Mouse (Mus musculus) adrenal gland, adult 8-10 months (tissue): ENCODE results near the gene Crocc2. TPM values are rescaled to one million over a fixed set of nuclear protein-coding genes. Genes with fewer than 3 reads are reported as not detected.
"Not testable (repeated sequence)": the region's sequence is repeated elsewhere in the genome, so short reads cannot be mapped to it uniquely, and the experiment has no call there.

ENCODE experiments used
- DNase-seq: peaks from one replicate; pipeline ENCODE4 v3.0.0; 2022
- total RNA-seq, 4 experiments: library from RNA; stranded (reverse); gene quantifications; 2 replicates each; pipeline ENCODE4 v1.2.4; 2022

Crocc2 gene
- total RNA-seq, 4 experiments from 2014 or later, result 0.03 TPM; not detected in 2

DNA sequence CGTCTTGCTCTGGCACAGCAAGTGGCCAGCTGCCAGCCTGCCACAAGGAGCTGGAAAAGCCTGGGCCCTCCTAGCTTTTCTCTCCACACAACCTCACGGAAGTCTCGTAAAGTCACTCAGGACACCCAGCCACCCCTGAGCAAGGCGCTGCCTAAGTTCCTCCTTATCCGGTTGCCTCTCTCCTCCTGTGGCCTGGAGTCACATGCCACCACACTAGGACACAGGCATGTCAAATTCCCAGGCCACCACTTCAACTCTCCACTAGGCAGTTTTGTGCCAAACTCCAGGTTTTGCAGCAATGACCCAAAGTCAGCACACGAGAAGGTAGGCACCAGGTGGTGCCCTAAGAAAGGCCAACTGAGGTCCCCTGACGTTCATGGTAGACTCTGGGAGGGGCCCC is 5.9 kb upstream of the Crocc2 start:
- no peak for DNase-seq

DNA sequence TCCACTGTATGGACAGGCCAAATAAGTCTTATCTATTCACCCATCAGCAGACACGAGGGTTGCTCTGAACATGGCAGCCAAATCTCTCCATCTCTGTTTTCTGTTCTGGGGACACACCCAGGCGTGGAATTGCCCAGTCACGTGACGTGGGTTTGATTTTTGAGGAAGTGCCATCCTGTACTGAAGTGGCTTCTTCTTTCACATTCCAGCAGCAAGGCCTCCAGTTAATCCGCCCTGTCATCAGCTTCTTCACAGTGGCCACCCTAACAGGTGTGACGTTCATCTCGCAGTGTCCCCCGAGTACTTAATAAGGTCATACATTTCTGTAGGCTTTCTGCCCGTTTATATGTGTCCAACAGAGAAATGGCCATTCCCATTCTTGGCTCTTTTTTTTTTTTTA is 3.1 kb upstream of the Crocc2 start:
- DNase-seq, result no peak

DNA sequence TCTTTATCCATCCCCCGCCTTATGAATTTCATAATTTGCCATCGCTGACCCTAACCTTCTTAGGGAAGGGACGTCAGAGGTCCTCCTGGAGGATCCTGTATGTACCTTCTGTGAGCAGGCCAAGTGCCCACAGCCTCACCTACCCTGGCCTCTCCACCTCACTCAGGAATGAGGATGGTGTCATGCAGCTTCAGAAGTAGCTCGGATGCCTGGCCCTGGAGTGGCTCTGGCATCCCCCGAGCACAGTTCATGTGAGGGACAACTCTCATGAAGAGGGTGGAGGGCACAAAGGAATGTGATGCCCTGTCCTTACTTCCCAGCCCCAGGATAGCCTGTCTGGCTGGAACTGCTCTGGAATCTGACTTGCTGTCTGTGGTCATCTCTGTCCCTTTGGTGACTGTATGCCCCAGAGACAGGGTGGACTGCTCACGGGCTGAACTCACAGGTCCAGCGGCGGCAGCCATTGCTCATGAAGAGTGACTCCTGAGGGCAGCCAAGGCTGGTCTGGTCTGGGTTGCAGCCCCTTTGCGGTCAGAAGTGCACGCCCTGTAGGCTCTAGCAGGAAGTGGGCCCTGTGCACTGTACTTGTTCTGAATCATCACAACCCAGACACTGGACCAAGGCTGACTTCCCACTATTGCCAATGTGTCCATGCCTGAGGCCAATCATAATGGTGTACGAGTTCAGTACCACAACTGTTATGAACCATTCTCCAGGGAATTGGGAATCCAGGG is 2.0 kb upstream of the Crocc2 start:
- no peak for DNase-seq

DNA sequence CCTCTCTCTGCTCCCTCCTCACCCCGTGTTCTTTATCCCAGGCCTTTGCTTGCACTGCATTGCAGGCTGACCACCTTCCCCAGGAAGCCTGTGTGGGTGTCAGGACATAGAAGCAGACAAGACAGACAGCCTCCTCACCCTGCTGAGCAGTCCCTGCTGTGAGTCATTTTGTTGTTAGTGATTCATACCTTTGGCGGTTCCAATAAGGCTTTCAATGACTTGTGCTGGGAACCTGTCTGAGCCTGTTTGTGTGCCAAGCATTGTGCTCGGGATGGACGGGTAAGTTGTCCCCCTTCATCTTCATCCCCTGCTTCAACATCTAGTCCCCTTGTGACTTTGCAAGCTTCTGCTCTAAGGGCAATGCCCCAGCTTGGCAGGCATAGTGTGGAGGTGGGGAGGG is 5.1 kb downstream of the Crocc2 start:
- peak; percentile 14 for DNase-seq

DNA sequence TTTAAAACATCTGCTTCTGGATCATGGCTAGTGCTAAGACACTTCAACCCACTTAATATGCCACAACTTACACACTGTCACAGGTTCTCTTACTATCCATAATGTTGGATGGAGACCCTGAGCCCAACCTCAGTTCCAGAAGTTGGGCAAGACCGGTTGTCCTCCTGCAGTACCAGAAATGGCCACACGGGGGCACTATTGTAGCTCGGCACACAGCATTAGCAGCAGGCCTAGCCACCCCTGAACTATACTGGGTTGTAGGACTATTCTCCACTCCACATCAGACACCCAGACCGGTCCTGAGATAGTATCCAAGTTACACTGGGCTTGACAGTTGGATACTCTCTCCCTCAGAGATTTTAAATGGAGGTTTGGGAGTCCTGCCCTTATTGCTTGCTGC is 5.9 kb downstream of the Crocc2 start:
- peak; percentile 46 for DNase-seq

DNA sequence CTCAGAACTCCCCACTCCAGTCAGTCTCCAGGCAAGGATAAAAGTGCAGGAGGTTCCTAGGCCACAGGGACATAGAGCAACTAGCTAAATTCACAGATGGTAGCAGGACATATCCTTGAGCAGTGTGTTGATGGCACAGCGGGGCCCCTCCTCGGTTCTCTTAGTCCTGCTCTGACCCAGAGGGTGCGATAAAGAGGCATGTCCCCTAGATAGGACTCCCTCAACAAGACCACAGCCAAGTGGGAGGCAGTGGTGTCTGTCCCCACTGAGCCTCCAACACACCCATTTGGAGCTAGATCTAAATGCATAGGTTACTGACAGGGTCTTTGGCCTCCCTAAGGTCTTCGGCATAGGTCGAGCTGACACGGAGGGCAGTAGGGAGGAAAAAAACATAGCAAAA is 7.3 kb downstream of the Crocc2 start:
- no peak for DNase-seq

DNA sequence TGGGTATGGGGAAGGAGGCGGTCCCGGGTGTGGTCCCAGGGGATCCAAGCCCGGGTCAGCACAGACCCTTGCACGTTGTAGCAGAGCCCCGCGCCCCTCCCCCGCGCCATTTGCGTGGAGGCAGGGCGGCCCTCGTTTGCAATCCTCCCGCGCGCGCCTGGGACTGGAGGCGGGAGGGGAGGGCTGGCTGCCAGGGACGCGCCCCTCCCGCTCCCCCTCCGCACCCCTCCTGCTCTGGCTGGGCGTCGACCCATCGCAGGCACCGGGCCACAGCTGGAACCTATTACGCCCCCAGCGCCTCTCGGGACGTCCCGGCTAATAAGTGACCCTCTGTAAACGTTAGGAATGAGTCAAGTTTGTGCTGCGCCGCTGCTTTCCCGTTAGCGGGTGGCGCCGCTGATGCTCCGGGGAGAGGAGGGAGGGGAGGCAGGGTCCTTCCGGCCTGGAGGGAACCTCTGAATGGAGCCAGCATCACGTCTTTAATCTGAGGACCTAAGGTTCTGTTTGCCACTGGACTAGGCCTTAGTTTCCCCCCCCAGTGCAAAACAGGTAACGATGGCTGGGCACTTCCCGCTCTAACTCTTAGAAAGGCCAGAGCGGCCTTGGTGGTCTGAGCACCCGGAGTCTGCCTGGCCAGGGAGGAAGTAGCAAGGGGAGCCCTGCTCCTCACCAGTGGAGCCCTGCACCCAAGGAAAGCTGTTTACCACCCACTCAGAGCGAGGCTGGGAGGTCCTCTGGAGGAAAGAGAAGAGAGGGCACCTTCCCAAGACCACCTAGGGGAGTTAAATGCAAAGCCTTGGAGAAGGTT is 8.2 kb downstream of the Crocc2 start:
- DNase-seq, result peak; percentile 26

DNA sequence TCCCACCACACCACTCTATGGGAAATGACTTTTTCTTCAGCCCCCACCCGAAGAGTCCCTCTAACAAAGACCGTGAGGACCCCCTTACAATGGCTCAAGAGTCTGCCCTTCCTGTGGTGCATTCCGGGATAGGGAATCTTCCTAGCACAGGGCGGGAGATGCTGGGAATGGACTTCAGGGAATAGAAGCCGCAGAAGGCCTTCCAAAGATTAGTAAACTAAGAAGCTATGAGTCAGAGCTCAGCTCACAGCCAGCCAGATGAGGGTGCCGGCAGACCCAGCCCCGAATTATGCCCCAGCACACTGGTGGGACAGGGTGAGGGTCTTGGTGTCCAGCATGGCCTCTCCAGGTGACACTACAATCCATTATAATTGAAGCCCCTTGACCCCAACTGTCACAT is 13.8 kb downstream of the Crocc2 start:
- DNase-seq, result no peak

DNA sequence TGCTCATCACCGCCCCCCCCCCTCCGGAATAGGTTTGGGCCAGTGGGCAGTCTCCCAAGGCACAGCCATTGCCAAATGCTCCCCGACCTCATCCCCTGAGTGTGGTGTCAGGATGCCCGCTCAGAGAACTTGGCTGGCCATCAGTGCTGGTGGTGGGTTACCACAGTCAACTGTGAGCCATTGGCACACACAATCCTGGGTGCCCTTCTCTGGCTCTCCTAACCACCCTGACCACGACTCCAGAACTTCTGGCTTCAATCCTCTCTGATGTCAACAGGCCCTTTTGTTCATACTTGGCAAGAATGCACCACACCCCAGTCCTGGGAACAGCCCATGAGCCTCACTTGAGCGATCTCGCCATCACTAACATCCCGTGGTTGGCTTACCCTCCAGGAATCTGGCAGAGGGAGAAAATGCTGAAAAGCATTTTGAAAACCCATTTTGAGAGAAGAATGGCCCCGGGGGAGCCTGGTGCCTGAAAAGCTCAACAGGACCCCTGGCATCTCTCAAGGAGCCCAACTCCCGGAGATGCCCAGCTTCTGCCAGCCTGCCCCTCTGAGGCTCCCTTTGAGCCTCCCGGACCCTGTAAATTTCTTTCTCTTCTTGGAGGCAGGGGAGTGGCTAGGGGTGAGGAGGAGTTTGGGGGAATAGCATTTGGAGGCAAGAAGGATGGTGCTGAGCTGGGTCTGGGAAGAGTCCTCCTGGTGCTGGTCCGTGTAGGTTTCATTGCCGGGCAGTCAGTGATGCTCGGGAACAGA is 15.7 kb downstream of the Crocc2 start:
- no peak for DNase-seq

DNA sequence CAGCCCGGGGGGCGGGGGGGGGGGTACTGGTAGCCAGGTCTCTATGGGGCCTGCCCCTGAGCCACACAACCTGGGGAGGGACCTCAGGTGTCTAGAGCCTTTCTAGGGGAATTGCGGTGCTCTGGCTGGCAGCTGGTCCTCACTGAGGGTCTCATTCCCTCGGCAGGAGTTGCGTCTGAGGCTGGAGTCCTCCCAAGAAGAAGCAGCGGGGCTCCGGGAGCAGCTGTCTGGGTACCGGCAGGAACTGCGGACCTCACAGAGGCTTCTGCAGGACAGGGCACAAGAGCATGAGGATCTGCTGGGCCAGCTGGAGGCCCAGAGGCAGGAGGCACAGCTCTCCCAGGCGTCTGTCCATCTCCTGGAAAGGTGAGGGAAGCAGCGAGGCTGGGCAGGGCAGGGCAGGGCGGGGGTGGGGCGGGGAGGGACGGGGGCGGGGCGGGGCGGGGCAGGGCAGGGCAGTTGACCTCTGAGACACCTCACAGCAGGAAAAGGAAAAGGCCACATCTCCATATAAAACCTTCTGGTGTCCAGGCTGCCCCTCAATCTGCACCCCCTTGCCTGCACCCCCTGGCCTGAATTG is 22.3 kb downstream of the Crocc2 start:
- no peak for DNase-seq

DNA sequence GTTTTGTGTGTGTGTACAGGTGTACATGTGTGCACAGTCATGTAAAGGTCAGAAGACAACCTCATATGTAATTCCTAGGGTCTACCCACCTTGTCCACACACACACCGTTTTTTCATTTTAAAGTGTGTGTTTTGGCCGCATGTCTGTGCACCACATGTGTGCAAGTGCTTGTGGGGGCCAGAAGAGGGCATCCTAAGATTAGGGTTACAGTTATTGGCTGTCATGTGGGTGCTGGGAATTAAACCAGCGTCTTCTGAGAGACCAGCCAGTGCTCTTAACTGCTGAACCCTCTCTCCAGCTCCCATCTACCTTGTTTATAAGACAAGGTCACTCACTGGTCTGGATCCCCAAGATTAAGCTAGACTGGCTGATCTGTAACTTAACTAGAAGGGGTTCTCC is 26.4 kb downstream of the Crocc2 start:
- DNase-seq, result no peak

DNA sequence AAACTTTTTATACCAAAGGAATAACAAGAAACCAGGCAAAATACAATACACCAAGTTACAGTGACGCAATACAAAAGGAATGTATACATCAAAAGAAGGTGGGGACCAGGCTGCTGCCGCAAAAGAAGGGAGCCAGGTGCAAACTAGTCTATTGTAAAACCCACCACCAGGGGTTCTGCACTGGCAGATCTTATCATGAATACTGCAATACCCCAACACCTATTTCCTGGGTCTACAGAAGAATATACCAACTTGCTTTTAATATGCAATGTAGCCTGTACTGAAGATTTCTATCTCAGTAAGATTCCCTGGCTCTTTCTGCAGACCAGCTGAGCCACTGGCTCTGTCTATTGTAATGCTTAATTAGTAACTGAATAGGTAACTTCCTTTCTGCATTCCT is 28.9 kb downstream of the Crocc2 start:
- DNase-seq, result not testable (repeated sequence)

DNA sequence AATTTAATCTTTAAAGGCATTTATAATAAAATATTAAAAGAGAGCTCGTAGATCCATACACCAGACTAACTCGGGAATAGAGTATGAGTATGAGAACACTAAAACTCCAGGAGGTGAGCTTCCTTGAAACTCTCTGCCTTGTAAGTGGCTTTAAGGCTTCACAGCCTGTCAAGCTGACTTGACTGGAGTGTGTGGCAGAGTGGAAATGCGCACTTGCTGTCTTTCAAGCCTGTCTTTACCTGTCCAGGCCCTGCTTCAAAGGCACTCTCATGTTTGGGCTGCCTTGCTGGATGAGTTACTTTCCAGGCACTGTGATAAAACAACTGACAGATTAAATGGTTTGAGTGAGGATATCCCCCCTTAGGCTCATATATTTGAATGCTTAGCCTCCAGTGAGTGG is 29.4 kb downstream of the Crocc2 start:
- DNase-seq, result no peak

DNA sequence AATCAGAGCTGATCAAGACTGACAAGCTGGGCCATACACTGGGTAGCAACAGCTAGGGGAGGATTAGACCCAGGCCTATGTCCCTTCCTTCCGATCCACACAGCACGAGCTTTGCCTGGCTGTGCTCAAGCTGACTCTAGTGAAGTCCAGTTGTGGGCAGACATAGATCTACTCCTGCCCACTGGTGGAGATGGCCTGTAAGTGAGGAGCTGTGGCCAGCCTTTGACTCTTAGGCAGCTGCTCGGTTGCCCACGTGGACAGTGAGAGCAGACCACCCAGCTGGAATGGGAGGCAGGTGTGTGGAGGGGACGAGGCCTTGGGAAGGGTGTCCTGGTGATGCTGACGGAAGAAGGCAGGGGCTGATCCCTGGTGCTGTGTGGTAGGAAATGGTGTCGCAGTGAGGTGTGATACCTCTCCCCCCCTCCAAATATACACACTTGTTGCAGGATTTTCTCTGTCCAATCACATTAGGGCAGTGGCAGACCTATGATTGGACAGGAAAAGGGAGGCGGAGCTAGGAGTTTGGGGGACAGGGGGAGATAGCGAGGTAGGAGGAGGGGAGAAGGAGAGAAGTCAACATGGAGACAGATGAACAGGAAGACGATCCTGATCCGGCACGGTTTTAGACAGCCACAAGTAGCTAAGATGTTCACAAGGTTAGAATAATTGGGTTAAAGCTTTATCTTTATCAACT is 37.9 kb downstream of the Crocc2 start:
- no peak for DNase-seq

DNA sequence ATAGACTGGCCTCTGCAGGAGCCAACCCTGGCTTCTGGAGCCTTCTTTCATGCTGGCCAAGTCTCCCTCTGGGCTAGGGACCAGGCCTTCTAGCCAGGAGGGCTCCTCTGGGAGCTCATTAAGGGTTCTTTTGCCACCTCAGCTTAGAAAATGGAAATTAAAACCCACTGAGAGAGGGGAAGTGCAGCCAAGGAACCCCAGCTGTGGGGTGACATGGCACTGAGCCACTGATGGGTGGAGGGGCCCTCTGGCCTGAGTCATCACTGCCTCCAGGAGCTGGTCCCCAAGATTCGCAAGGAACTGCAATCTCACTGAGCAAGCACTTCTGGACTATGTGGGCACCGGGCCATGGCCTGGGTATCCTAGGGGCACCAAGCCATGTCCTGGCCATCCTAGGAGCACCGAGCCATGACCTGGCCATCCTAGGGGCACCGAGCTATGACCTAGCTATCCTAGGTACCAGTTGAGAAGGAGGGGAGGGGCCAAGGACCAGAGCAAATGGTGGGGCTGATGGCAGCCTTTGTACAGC is 39.1 kb downstream of the Crocc2 start:
- DNase-seq, result no peak

DNA sequence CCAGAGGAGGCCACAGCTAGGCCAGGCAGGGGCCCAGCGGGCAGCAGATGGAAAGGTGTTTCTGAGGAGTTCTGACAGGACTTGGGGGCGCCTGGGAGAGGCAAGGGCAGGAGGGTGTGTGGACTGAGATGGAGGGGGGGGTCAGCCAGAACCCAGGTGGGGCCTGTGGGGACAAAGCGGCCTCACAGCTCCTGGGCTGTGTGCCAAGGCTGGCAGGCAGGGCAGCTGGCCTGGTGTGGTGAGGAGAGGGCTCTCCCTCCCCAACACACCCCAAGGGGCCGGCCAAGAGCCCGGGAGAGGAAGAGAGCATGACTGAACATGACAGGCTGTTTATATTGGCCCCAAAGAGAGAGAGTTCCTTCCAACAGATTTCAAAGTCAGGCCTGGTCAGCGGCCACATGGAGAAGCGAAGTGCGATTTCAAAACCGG is 41.7 kb downstream of the Crocc2 start:
- DNase-seq, result peak; percentile 54

DNA sequence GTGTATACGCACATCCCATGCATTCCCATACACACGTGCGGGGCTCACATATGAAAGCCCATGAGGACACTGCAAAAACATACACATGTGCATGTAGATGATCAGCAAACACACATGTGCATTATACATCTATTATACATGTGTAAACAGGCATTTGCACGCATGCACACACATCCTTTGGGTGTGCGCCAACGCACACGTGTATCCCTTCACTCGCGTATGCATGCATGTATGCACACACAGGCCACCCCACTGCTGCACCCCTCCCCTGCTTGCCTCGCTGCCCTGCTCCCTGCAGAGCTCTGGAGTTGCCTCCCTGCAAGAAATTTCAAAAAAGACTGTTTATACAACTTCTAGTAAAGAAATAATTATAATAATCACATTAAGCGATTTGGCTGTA is 42.5 kb downstream of the Crocc2 start:
- DNase-seq, result no peak

DNA sequence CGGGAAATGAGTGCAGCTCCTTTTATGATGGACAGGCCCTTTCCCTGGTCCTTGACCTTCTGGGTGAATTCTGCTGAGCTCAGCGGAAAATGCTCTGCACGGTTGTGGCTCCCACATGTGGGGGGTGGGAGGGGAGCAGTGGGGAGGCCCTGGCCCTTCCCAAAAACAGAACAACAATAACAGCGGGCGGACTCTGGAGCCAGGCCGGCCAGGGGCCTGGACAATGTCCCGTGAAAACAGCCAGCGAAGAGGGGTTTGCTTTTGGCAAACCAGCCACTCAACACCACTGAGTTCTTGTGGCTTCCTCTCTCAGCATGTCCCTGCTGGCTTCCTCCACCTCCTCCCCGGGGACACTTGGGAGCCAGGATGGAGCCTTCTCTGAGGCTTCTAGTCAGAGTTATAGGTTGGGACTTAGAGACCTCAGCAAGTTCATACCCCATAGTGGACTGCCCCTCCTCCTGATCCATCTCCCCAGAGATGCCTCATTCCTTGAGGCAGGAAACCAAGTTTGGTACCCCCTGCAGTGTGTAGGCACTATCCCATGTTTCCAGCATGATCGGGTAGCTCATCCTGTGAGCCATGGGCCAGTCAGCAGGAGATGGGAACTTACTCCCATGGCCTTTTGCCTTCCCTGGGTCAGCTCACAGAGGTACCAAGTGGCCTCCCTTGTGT is 43.2 kb downstream of the Crocc2 start:
- DNase-seq, result no peak

DNA sequence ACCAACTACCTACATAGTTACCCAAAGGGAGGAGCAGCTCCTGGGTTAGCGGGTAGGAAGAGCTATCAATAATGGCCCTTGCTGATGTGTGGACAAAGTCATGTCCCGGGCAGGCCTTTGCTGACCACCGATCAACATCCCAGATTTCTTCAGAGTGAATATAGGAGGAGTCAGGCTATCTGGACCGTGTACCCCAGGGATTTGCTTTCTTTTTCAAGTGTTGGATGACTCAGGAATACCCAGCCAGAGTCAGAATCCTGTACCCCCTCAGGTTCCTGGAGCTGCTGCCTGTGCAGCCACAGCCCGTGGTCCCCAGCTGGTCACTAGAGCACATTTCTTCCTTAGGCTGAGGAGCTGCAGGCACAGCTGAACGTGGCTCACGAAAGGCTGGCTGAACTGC is 43.9 kb downstream of the Crocc2 start:
- DNase-seq, result no peak

DNA sequence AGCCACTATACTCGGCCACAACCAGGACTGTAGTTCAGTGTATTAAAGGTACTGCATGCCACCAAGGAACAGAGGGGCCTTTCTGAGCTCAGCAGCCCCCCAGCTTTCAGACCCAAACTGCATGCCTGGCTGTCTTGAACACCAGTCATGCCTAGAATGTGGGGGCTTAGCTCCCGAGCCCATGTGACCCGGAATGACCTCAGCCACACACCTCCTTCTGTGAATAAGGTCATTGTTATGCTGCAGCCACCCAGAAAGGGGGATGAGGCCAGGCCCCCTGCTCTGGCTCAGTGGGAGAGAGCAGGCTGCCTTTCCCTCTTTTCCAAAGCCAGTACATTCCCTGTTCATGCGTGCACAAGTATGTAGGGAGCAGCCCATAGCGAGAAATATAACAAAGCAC is 46.1 kb downstream of the Crocc2 start:
- no peak for DNase-seq

DNA sequence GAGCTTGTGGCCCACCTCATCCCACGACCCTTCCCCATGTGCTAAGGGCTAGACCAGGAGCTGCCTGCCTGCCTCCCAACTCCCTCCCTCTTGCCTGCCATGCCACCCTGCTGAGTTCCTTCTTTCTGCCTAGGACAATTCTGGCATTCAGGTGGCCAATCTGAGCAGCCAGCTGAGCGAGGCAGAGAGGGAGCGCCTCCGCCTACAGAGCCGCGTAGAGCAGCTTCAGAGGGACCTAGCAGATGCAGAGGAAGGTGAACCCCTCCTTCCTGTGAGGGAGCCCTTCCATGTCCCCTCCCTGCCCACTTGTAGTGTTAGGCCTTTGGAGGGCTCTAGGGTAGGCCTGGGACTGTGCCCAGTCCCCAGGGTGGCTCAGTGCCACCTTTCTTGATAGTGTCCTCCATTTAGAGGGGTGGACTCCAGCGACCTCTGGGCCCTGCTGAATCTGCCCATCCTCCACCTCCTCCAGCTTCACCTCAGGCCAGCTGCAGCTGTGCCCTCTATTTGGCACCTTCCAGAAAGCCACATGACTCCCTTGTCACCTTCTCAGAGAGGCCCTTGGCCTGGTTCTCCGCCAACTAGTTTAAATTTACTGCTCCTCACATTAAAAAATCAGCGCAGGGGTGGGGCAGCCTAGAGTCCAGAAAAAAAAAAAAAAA is 48.4 kb downstream of the Crocc2 start:
- DNase-seq, result no peak
